Mouse (Mus musculus) heart, adult 2 months (tissue): ENCODE measurements around the gene Slc25a21.

Experiments
- CTCF ChIP-seq: fragments of 200-600 bp; IDR thresholded peaks from 2 replicates; pipeline ENCODE4 v1.8.1; 2022; ENCODE audit warnings: antibody characterized with exemption, mild to moderate bottlenecking, moderate library complexity
- EP300 ChIP-seq: fragments of 200-500 bp; IDR thresholded peaks from 2 replicates; pipeline ENCODE4 v1.6.1; 2011; ENCODE audit warnings: low read depth, low read length, control low read depth; ENCODE audit not compliant: insufficient read depth
- POLR2A ChIP-seq: fragments of 200-500 bp; IDR thresholded peaks from 2 replicates; pipeline ENCODE4 v1.6.1; 2011; ENCODE audit warnings: mild to moderate bottlenecking, low read depth, low read length, control low read depth; ENCODE audit not compliant: insufficient read depth

- TF ChIP-seq CTCF (no peak), POLR2A (no peak), EP300 (no peak)
Measured at GRCm38 (mm10) chr12:57211353-57212311, 14.4 kb upstream of the Slc25a21 start.
